Mouse (Mus musculus) thymus, postnatal 10 days (tissue): ENCODE results near the gene Cmtm6.

ENCODE experiments used
- DNase-seq, 2 experiments: peaks; one replicate each; pipeline ENCODE4 v3.0.0; 2021; ENCODE audit warnings: low spot score in 2 of 2

Gene Cmtm6

DNA sequence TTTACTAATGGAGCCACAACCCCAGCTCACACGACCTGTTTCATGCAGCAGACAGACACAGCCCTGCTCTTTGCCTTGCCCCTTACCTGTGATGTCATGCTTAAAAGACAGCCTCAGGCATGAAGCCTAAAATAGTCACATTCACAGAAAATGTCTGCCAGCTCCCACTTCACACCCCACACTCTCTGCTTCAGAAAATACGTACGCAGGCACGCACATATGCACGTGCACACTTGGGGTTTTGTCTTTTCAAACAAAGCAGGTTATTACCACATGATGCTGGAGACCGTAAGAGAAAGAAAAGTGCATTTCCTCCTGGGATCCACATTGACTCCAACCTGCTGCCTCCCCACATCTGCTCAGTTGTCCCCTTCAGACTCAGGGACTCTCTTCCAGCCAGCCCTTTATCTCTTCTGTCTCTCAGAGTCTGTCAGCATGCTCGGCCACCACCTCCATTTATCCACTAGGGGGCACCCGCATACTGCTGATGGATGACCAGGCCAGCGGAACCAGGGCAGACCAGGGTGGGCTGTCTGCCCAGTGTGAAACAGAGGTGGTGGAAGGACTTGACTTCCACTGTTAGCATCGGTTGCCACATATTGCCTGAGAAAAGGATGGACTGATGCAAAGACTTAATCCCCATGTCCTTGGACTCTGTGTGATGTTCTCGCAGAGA lies 66.6 kb downstream of the Cmtm6 start:
- peak; percentile 62 to 86 for DNase-seq

DNA sequence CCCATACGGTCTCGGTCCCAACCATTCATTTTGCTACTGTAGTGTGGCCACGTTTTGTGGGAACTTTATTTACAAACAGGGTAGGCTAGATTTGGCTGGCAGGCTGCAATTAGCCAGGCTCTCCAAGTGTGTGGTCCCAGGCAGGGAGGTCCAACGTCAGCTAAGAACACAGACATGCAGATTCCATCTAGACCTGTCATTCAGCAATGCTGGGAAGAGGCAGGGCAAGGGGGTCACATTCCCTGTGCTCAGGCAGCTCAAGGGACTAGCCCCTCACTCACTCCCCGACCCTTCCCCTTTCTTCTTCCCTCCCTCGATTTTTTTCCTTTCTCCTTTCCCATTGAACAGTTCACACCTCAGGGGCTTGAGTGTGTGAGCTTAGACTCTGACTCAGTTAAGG lies 67.9 kb downstream of the Cmtm6 start:
- DNase-seq: no peak
